In genomic region chr14:30828077-30828476, GRCm38 (mm10) we compare ENCODE assay signal across 13 mouse cellular contexts. TPM values are rescaled to one million over a fixed set of nuclear protein-coding genes. Genes with fewer than 3 reads are reported as not detected.
DNase-seq lines count a peak whose midpoint lies in the region; ATAC-seq lines count a peak whose summit lies in the region.
"Had no signal": no experiment of that assay in that cellular context is flagged by ENCODE, and none has a peak within 500 bp of the region (broad histone marks: within the 10 kb centered on the region; RNA-seq: fewer than 3 reads in every experiment).

No protein-coding gene starts in this region.

- 0 out of 2 replicates have a peak overlapping the region, but pooled peaks have one; percentile 16 for H3K27ac ChIP-seq in kidney, embryonic 15.5 days
- H3K27ac ChIP-seq: embryonic facial prominence, embryonic 13.5 days; hindbrain, embryonic 13.5 days had no signal

- H3K36me3 ChIP-seq in kidney, embryonic 15.5 days = no peaks in the 10 kb centered on the region
- H3K36me3 ChIP-seq: embryonic facial prominence, embryonic 13.5 days; hindbrain, embryonic 13.5 days had no signal

- DNase-seq in kidney, adult 8-10 months = no peak
- peak; percentile 36 for DNase-seq in gastrocnemius, postnatal 14 days
- DNase-seq in kidney, postnatal 25 days = peak; percentile 46 to 62
- DNase-seq in lung, postnatal 25 days (ENCODE audit: low spot score) = peak; percentile 30
- DNase-seq in frontal cortex, postnatal 25 days (ENCODE audit: low spot score in 2 of 2) = no peak
- DNase-seq: cerebellum, adult 9-11 months; thymus, adult 18-20 months had no signal

- ATAC-seq in kidney, embryonic 15.5 days (replicated peaks; ENCODE audit: low FRiP score) = no peak
- no peak for ATAC-seq in inflammation-experienced regulatory T-cells, adult 6 months

- H3K4me2 ChIP-seq in kidney, embryonic 15.5 days = no peak overlapping the region
- H3K4me2 ChIP-seq: embryonic facial prominence, embryonic 13.5 days had no signal

- peaks cover 39% of the 10 kb centered on the region for H3K4me1 ChIP-seq in kidney, embryonic 15.5 days

- intact Hi-C loops in gastrocnemius, postnatal 14 days (cut with DNase I; ENCODE audit: low total_unique reads) = no loop called here

- H3K27me3 ChIP-seq in kidney, embryonic 15.5 days = no peaks in the 10 kb centered on the region
- H3K27me3 ChIP-seq: embryonic facial prominence, embryonic 13.5 days; hindbrain, embryonic 13.5 days had no signal

- no peak overlapping the region for H3K9ac ChIP-seq in kidney, embryonic 15.5 days
- H3K9ac ChIP-seq: embryonic facial prominence, embryonic 13.5 days; hindbrain, embryonic 13.5 days had no signal

- H3K4me3 ChIP-seq in kidney, embryonic 15.5 days (replicated peaks) = no peak overlapping the region
- H3K4me3 ChIP-seq: embryonic facial prominence, embryonic 13.5 days; hindbrain, embryonic 13.5 days had no signal

- no peaks in the 10 kb centered on the region for H3K9me3 ChIP-seq in kidney, embryonic 15.5 days (replicated peaks)
- H3K9me3 ChIP-seq: embryonic facial prominence, embryonic 13.5 days; hindbrain, embryonic 13.5 days had no signal

- WGBS in kidney, embryonic 15.5 days = 66% methylated on average over 4 of the region's 4 CpGs

RNA-seq across cellular contexts. Expression of gene Tmem110, which starts 2.7 kb away (rescaled TPM):
- 25.8 and 26.3 TPM in 2 replicates for polyA plus RNA-seq in kidney, embryonic 15.5 days (2015; fragmentation: Nextera tagmentation; extraction: Ambion mirVana)
- total RNA-seq in gastrocnemius, postnatal 14 days (2021) = 1 to 10 TPM; 7.5 to 8.5 TPM
- 1 to 10 TPM; 6.2 to 7.5 (median 6.6) TPM for polyA plus RNA-seq in inflammation-experienced regulatory T-cells, adult 6 months (2017; shearing (Covaris generic))

RNA-seq across cellular contexts. Expression of gene Mustn1, which starts 50.9 kb away (rescaled TPM):
- 5.0 and 5.3 TPM in 2 replicates for polyA plus RNA-seq in kidney, embryonic 15.5 days (2015; fragmentation: Nextera tagmentation; extraction: Ambion mirVana)
- 10 to 100 TPM; 74.0 to 90.1 TPM for total RNA-seq in gastrocnemius, postnatal 14 days (2021)
- 1 to 10 TPM in 2 of 3 experiments, under 1 TPM in 1; 0.49 to 1.3 (median 1.1) TPM for polyA plus RNA-seq in inflammation-experienced regulatory T-cells, adult 6 months (2017; shearing (Covaris generic))

RNA-seq across cellular contexts. Expression of gene Itih4, which starts 58.2 kb away (rescaled TPM):
- 0.93 and 1.6 TPM in 2 replicates for polyA plus RNA-seq in kidney, embryonic 15.5 days (2015; fragmentation: Nextera tagmentation; extraction: Ambion mirVana)
- not detected for total RNA-seq in gastrocnemius, postnatal 14 days (2021)
- polyA plus RNA-seq in inflammation-experienced regulatory T-cells, adult 6 months (2017; shearing (Covaris generic)) = not detected
- total RNA-seq: midbrain, postnatal 0 days had no signal
- polyA plus RNA-seq: embryonic facial prominence, embryonic 13.5 days; hindbrain, embryonic 13.5 days; midbrain, postnatal 0 days; small intestine, adult 2 months had no signal

Comparison
In these comparisons a context has a peak if more than half of its experiments do, and no peak if none do; other contexts are left out.
1. DNase-seq: peak in gastrocnemius, postnatal 14 days (single experiment), kidney, postnatal 25 days (2 of 2) and lung, postnatal 25 days (single experiment); none in kidney, adult 8-10 months (0 of 2) and frontal cortex, postnatal 25 days (0 of 2).